Mouse (Mus musculus) ES-E14 (cell line): ENCODE results near the gene Plekho1. TPM values are rescaled to one million over a fixed set of nuclear protein-coding genes. Genes with fewer than 3 reads are reported as not detected.
"Not testable (repeated sequence)": the region's sequence is repeated elsewhere in the genome, so short reads cannot be mapped to it uniquely, and the experiment has no call there.

Experiments used
- DNase-seq: peaks from one replicate; pipeline ENCODE4 v3.0.0-alpha.2; 2013; ENCODE audit warnings: low read depth, low spot score
- H3K27ac ChIP-seq: 2 replicates; pipeline ENCODE4 v1.5.1; 2012; ENCODE audit warnings: low read depth, mild to moderate bottlenecking, low read length, moderate library complexity, mixed read lengths; ENCODE audit not compliant: poor library complexity, insufficient read depth, severe bottlenecking
- H3K36me3 ChIP-seq: 2 replicates; pipeline ENCODE4 v1.6.1; 2012; ENCODE audit warnings: mild to moderate bottlenecking, low read length, moderate library complexity, mixed read lengths; ENCODE audit not compliant: control insufficient read depth, poor library complexity, insufficient read depth, severe bottlenecking
- H3K4me1 ChIP-seq, 2 experiments: fragments of 150-350 bp in 1 of 2; sonication (generic) in 1 of 2; 2 replicates each; pipeline ENCODE4 v1.6.1; 2012; ENCODE audit warnings: low read length in 2 of 2, mild to moderate bottlenecking in 1 of 2, mixed read lengths in 1 of 2; ENCODE audit not compliant: control insufficient read depth in 2 of 2, insufficient read depth in 2 of 2, poor library complexity in 1 of 2
- H3K4me3 ChIP-seq, 2 experiments: fragments of 150-350 bp in 1 of 2; sonication (generic) in 1 of 2; 2 replicates each; pipeline ENCODE4 v1.5.1; 2012; ENCODE audit warnings: low read length in 2 of 2, low read depth in 1 of 2, mild to moderate bottlenecking in 1 of 2, mixed read lengths in 1 of 2; ENCODE audit not compliant: insufficient read depth in 1 of 2, poor library complexity in 1 of 2, severe bottlenecking in 1 of 2
- H3K9ac ChIP-seq: 2 replicates; pipeline ENCODE4 v1.6.1; 2012; ENCODE audit warnings: low read depth, mild to moderate bottlenecking, low read length, mixed read lengths; ENCODE audit not compliant: poor library complexity, insufficient read depth, severe bottlenecking
- H3K9me3 ChIP-seq: fragments of 150-350 bp; sonication (generic); 2 replicates; pipeline ENCODE4 v1.6.1; 2012; ENCODE audit warnings: low read depth, mild to moderate bottlenecking, low read length; ENCODE audit not compliant: control insufficient read depth, insufficient read depth
- CHD2 ChIP-seq: IDR thresholded peaks from 2 replicates; pipeline ENCODE4 v1.6.1; 2014; ENCODE audit warnings: mild to moderate bottlenecking, low read depth, low read length, inconsistent platforms
- HCFC1 ChIP-seq: IDR thresholded peaks from 2 replicates; pipeline ENCODE4 v1.6.1; 2012; ENCODE audit warnings: low read length, inconsistent platforms, borderline replicate concordance; ENCODE audit not compliant: insufficient read depth
- MAFK ChIP-seq: IDR thresholded peaks from 2 replicates; pipeline ENCODE4 v1.6.1; 2014; ENCODE audit warnings: mild to moderate bottlenecking, low read depth, low read length, inconsistent platforms; ENCODE audit not compliant: insufficient read depth
- ZC3H11A ChIP-seq: IDR thresholded peaks from 2 replicates; pipeline ENCODE4 v1.6.1; 2012; ENCODE audit warnings: low read depth, mild to moderate bottlenecking, inconsistent platforms, low read length, borderline replicate concordance
- ZNF384 ChIP-seq: IDR thresholded peaks from 2 replicates; pipeline ENCODE4 v1.6.1; 2012; ENCODE audit warnings: low read depth, low read length, inconsistent platforms
- in situ Hi-C, 2 experiments: fragments of 600-800 bp; cut with MboI; formaldehyde crosslinking; loops; one replicate each; pipeline ENCODE4 v1.15.1; 2025; ENCODE audit warnings: low sequenced_read_pairs in 2 of 2, inconsistent platforms in 1 of 2; ENCODE audit not compliant: unreplicated experiment in 2 of 2
- total RNA-seq: library from RNA; depleted of rRNA; stranded (reverse); fragments of 300-350 nt; gene quantifications from 2 replicates; pipeline ENCODE4 v1.2.3, GENCODE M21; 2012; rRNA removed

Gene Plekho1
- 12.0 and 19.6 TPM in 2 replicates for total RNA-seq

DNA sequence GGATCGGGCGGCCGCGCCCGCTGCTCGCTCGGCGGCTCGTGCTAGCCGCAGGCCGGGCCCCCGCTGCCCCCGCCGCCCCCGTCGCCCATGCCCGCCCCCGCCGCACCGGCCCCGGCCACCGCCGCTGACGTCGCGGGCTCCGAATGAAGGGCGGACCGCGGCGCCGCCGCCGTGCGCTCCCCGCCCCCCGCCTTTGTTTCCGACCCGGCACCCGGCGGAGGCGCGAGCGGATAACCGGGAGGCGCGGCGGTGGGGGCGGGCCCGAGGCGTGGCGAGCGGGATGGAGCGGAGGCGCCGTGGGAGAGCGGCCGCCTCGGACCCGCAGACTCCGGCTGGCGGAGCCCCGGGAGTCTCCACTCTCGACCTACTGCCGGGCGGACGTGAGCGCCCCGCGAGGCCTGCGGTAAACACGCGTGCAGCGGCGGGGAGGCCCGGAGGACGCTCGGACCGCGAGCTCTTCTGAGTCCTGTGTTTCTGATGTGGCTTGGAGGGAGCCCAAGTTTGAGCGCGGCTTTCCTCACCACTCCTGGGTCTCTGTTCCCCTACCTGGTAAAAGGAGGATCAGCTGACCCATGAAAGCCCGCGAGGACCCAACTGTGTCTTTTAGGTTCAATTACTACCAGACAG lies at the start of gene Plekho1:
TSS of gene Plekho1 (minus strand) at position 200 of the 627 bp plus-strand sequence.
- H3K9ac ChIP-seq = peak within 1 kb of the TSS; percentile 52
- peak within 1 kb of the TSS; percentile 64 to 91 for H3K4me3 ChIP-seq
- no peaks in the 10 kb centered on the region for H3K9me3 ChIP-seq
- DNase-seq = no peak
- peaks cover 2 to 12% of the 10 kb centered on the region in 2 experiments; a peak in 2 of 4 replicates for H3K4me1 ChIP-seq
- no peak within 1 kb of the TSS for H3K27ac ChIP-seq
- no peaks in the 10 kb centered on the region for H3K36me3 ChIP-seq
- in situ Hi-C loops = no loop called here
- TF ChIP-seq CHD2 (no peak), HCFC1 (no peak), ZC3H11A (no peak)

DNA sequence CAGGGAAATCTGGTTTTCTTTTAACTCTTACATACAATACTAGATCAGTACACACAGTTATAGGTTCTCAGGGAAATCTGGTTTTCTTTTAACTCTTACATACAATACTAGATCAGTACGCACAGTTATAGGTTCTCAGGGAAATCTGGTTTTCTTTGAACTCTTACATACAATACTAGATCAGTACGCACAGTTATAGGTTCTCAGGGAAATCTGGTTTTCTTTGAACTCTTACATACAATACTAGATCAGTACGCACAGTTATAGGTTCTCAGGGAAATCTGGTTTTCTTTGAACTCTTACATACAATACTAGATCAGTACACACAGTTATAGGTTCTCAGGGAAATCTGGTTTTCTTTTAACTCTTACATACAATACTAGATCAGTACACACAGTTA lies 48.8 kb upstream of the Plekho1 start:
- in situ Hi-C loops, H3K9ac ChIP-seq, DNase-seq, H3K4me3 ChIP-seq, H3K27ac ChIP-seq, H3K9me3 ChIP-seq, H3K36me3 ChIP-seq, H3K4me1 ChIP-seq: not testable (repeated sequence)

DNA sequence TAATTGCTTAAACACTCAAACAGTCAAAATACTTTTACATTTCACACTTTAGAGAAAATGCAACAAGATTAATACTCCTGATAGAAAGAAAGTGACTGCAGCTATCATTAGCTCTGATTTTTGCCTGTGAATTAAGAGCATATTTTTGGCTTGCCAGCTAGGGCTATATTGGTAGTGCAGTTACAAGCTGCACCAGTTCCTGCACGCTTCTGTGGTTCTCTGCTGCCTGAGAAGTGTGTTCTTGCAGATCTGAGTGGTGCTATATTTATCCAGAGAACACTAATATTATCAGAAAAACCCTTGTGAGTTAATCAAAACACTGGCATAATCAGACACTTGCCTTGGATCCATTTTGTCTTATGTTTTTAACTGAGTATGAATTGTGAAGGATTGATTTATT lies 47.3 kb upstream of the Plekho1 start:
- DNase-seq = no peak
- TF ChIP-seq ZC3H11A (no peak), ZNF384 (no peak)
- Histone ChIP-seq H3K27ac (no peak overlapping the region), H3K4me1 (no peaks in the 10 kb centered on the region), H3K9ac (no peak overlapping the region), H3K9me3 (no peaks in the 10 kb centered on the region), H3K4me3 (no peak overlapping the region), H3K36me3 (no peaks in the 10 kb centered on the region)
- in situ Hi-C loops = no loop called here

DNA sequence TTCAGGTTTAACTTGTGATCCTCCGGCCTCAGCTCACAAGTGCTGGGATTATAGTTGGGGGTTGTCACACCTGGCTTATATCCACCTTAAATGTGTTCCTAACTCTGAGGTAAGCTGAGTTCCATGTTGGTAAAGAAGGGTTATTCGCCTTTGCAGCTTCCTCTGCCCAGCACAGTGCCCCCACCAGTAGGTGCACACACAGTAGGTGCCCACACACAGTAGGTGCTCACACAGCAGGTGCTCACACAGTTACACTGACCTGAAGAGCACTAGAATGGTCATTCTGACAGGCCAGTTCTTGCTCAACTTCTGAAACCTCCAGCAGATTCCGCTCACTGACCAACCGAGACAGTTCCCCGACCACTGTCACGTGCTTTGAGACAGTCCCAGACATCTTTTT lies 45.3 kb upstream of the Plekho1 start:
- Histone ChIP-seq H3K9me3 (no peaks in the 10 kb centered on the region), H3K36me3 (no peaks in the 10 kb centered on the region), H3K27ac (no peak overlapping the region), H3K4me3 (no peak overlapping the region), H3K4me1 (no peaks in the 10 kb centered on the region), H3K9ac (no peak overlapping the region)
- in situ Hi-C loops = no loop called here
- TF ChIP-seq ZNF384 (no peak), HCFC1 (no peak), ZC3H11A (no peak), CHD2 (no peak)
- DNase-seq = no peak

DNA sequence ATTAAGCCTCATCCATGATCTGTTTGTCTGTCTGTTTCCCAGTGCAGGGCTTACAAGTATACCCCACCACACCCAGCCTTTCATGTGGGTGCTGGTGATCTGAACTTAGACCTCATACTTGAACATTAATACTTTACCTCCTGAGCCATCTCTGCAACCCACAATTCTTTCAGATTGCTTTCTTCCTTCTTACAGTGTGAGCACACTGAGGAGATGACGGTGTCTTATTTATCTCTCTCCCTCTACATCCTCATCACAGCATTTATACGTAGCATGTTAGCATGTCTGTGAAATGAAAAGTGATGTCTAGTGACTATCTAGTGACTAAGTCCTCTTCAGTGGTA lies 44.8 kb upstream of the Plekho1 start:
- H3K4me1 ChIP-seq = no peaks in the 10 kb centered on the region
- H3K9me3 ChIP-seq = no peaks in the 10 kb centered on the region
- H3K36me3 ChIP-seq = no peaks in the 10 kb centered on the region
- no peak overlapping the region for H3K27ac ChIP-seq
- in situ Hi-C loops = no loop called here
- H3K9ac ChIP-seq = no peak overlapping the region
- no peak overlapping the region for H3K4me3 ChIP-seq
- TF ChIP-seq ZNF384 = no peak
- TF ChIP-seq CHD2 = no peak
- no peak for TF ChIP-seq MAFK
- TF ChIP-seq HCFC1 = no peak
- TF ChIP-seq ZC3H11A = no peak
- DNase-seq = no peak
